Comparison of ENCODE assay signal across 25 mouse cellular contexts in genomic region chr6:47061341-47061740, GRCm38 (mm10).
"Had no signal": no experiment of that assay in that cellular context is flagged by ENCODE, and none has a peak within 500 bp of the region (broad histone marks: within the 10 kb centered on the region; RNA-seq: fewer than 3 reads in every experiment).

No protein-coding gene starts in this region.

- H3K27ac ChIP-seq: gastrocnemius, adult 2 months; heart, embryonic 10.5 days; hindbrain, embryonic 13.5 days; hindbrain, embryonic 15.5 days; hindbrain, postnatal 0 days; kidney, embryonic 15.5 days; kidney, postnatal 0 days; limb, embryonic 13.5 days; limb, embryonic 15.5 days; liver, embryonic 12.5 days; liver, embryonic 14.5 days had no signal

- H3K36me3 ChIP-seq: heart, embryonic 10.5 days; heart, embryonic 12.5 days; hindbrain, embryonic 13.5 days; hindbrain, embryonic 15.5 days; kidney, embryonic 15.5 days; limb, embryonic 13.5 days; limb, embryonic 15.5 days; liver, embryonic 12.5 days had no signal

- H3K4me3 ChIP-seq: gastrocnemius, adult 2 months; heart, embryonic 10.5 days; heart, embryonic 12.5 days; hindbrain, embryonic 13.5 days; hindbrain, embryonic 15.5 days; kidney, embryonic 15.5 days; limb, embryonic 13.5 days; limb, embryonic 15.5 days; liver, embryonic 12.5 days had no signal

- H3K9ac ChIP-seq: heart, embryonic 12.5 days; hindbrain, embryonic 13.5 days; hindbrain, embryonic 15.5 days; kidney, embryonic 15.5 days; limb, embryonic 13.5 days; limb, embryonic 15.5 days; liver, embryonic 12.5 days; liver, embryonic 14.5 days had no signal

- ATAC-seq: hindbrain, postnatal 0 days; intestine, embryonic 16.5 days; liver, embryonic 12.5 days had no signal

- H3K27me3 ChIP-seq: heart, embryonic 12.5 days; hindbrain, embryonic 13.5 days; hindbrain, embryonic 15.5 days; kidney, embryonic 15.5 days; limb, embryonic 13.5 days; limb, embryonic 15.5 days; liver, embryonic 12.5 days had no signal

- H3K4me2 ChIP-seq: heart, embryonic 12.5 days; hindbrain, embryonic 13.5 days; hindbrain, embryonic 15.5 days; kidney, embryonic 15.5 days; limb, embryonic 13.5 days; limb, embryonic 15.5 days; liver, embryonic 12.5 days had no signal

- H3K4me1 ChIP-seq: heart, embryonic 10.5 days; heart, embryonic 12.5 days; hindbrain, embryonic 13.5 days; hindbrain, embryonic 15.5 days; kidney, embryonic 15.5 days; limb, embryonic 13.5 days; limb, embryonic 15.5 days; liver, embryonic 12.5 days had no signal

- DNase-seq: gastrocnemius, adult 2 months; gastrocnemius, postnatal 10 days; gastrocnemius, postnatal 25 days; heart, adult 18-20 months; heart, postnatal 10 days; kidney, adult 11 months; kidney, adult 2 months; kidney, adult 9 months; kidney, postnatal 14 days; kidney, postnatal 36 days; layer of hippocampus, adult 9-11 months; layer of hippocampus, postnatal 36 days; left cerebral cortex, postnatal 4 days had no signal

- H3K9me3 ChIP-seq: heart, embryonic 10.5 days; heart, embryonic 12.5 days; hindbrain, embryonic 13.5 days; hindbrain, embryonic 15.5 days; kidney, embryonic 15.5 days; limb, embryonic 13.5 days; limb, embryonic 15.5 days; liver, embryonic 12.5 days had no signal
